Comparison of ENCODE assay signal across 23 mouse cellular contexts in genomic region chr10:121174022-121174421, GRCm38 (mm10).
DNase-seq lines count a peak whose midpoint lies in the region; TF ChIP-seq lines count a peak whose summit lies in the region.
"Had no signal": no experiment of that assay in that cellular context is flagged by ENCODE, and none has a peak within 500 bp of the region (broad histone marks: within the 10 kb centered on the region; RNA-seq: fewer than 3 reads in every experiment).

No protein-coding gene starts in this region.

- no peak overlapping the region for H3ac ChIP-seq in C2C12 (ENCODE audit: control insufficient read depth, insufficient read length, low read depth)
- no peak overlapping the region for H3ac ChIP-seq in myocyte (ENCODE audit: control insufficient read depth, insufficient read length)

- TF ChIP-seq CTCF in C2C12 (IDR thresholded peaks at IDR 0.05; ENCODE audit: control insufficient read depth, insufficient read depth, insufficient read length): no peak
- TF ChIP-seq CTCF in embryonic fibroblast, embryonic 13.5 days (IDR thresholded peaks at IDR 0.05; ENCODE audit: borderline replicate concordance, insufficient read depth, low read length): no peak

- peak overlapping the region; percentile 28; the same call in 1 of the 2 replicates for H3K27ac ChIP-seq in embryonic fibroblast, embryonic 13.5 days (ENCODE audit: insufficient read depth, low read length)
- H3K27ac ChIP-seq: forebrain, embryonic 13.5 days; heart, embryonic 10.5 days; hindbrain, embryonic 13.5 days; hindbrain, postnatal 0 days had no signal

- H3K27me3 ChIP-seq in C2C12 (ENCODE audit: control insufficient read depth, insufficient read depth, insufficient read length): no peaks in the 10 kb centered on the region
- H3K27me3 ChIP-seq in myocyte (ENCODE audit: control insufficient read depth, insufficient read depth, insufficient read length): no peaks in the 10 kb centered on the region
- H3K27me3 ChIP-seq: embryonic facial prominence, embryonic 15.5 days; forebrain, embryonic 13.5 days; hindbrain, embryonic 13.5 days had no signal

- no peaks in the 10 kb centered on the region for H3K36me3 ChIP-seq in C2C12 (ENCODE audit: control insufficient read depth, insufficient read depth)
- H3K36me3 ChIP-seq in myocyte (ENCODE audit: control insufficient read depth, insufficient read depth): no peaks in the 10 kb centered on the region
- H3K36me3 ChIP-seq: embryonic facial prominence, embryonic 15.5 days; heart, embryonic 10.5 days; hindbrain, embryonic 13.5 days had no signal

- H3K4me2 ChIP-seq in myocyte (ENCODE audit: low read depth): peak overlapping the region; percentile 55
- H3K4me2 ChIP-seq: embryonic facial prominence, embryonic 15.5 days; forebrain, embryonic 13.5 days; hindbrain, embryonic 13.5 days had no signal

- H3K79me3 ChIP-seq in C2C12 (ENCODE audit: low read depth): no peaks in the 10 kb centered on the region

- no peak for TF ChIP-seq POLR2A in embryonic fibroblast, embryonic 13.5 days (IDR thresholded peaks at IDR 0.05; ENCODE audit: low read depth, low read length)
- TF ChIP-seq POLR2A in myocyte (IDR thresholded peaks at IDR 0.05; ENCODE audit: insufficient read length, low read depth): no peak

- no peaks in the 10 kb centered on the region for H3K4me1 ChIP-seq in embryonic fibroblast, embryonic 13.5 days (ENCODE audit: control insufficient read depth, insufficient read depth, low read length)
- H3K4me1 ChIP-seq: embryonic facial prominence, embryonic 15.5 days; forebrain, embryonic 13.5 days; hindbrain, embryonic 13.5 days had no signal

- H3K79me2 ChIP-seq in C2C12 (ENCODE audit: control insufficient read depth, insufficient read depth) (no peaks in the 10 kb centered on the region), myocyte (ENCODE audit: control insufficient read depth, insufficient read depth) (no peaks in the 10 kb centered on the region)

- H3K4me3 ChIP-seq in C2C12 (ENCODE audit: insufficient read depth, poor library complexity, severe bottlenecking): no peak overlapping the region
- H3K4me3 ChIP-seq in embryonic fibroblast, embryonic 13.5 days (ENCODE audit: insufficient read depth, low read length): no peak overlapping the region
- H3K4me3 ChIP-seq in myocyte: no peak overlapping the region
- H3K4me3 ChIP-seq: embryonic facial prominence, embryonic 15.5 days; forebrain, embryonic 13.5 days; heart, embryonic 10.5 days; hindbrain, embryonic 13.5 days had no signal

- DNase-seq in 3134 (ENCODE audit: extremely low read depth, insufficient read length, low spot score): peak; percentile 36
- no peak for DNase-seq in layer of hippocampus, postnatal 25 days (ENCODE audit: extremely low spot score in 1 of 2, low spot score in 1 of 2)
- no peak for DNase-seq in kidney, postnatal 25 days
- DNase-seq in urinary bladder, postnatal 14 days (ENCODE audit: low spot score): no peak
- DNase-seq: adrenal gland, adult 8-10 months; adrenal gland, postnatal 36 days; B cell, adult 2 months; cerebellum, adult 2 months; cerebellum, postnatal 10 days; embryo, embryonic 11 days; forebrain, postnatal 0 days; gastrocnemius, postnatal 36 days; heart, adult 18-20 months; heart, postnatal 10 days; heart, postnatal 4 days had no signal

TF ChIP-seq in C2C12, 6 proteins besides CTCF, POLR2A, EP300 and RAD21:
- TF ChIP-seq MYOD1 (IDR thresholded peaks at IDR 0.05; ENCODE audit: control insufficient read depth, insufficient read length, low read depth) (peak; percentile 75), FOSL1 (IDR thresholded peaks at IDR 0.05; ENCODE audit: insufficient read depth, low read length, poor library complexity, severe bottlenecking) (peak; percentile 74), CEBPB (IDR thresholded peaks at IDR 0.05; ENCODE audit: low read depth) (no peak), USF1 (IDR thresholded peaks at IDR 0.05; ENCODE audit: low read depth) (no peak), MAX (IDR thresholded peaks at IDR 0.05) (no peak), MYOG (IDR thresholded peaks at IDR 0.05; ENCODE audit: control insufficient read depth, extremely low read depth, insufficient read length) (no peak)

TF ChIP-seq in myocyte, 11 proteins besides CTCF, POLR2A, EP300 and RAD21:
- TF ChIP-seq TCF3 (IDR thresholded peaks at IDR 0.05; ENCODE audit: insufficient read length, low read depth) (no peak), POLR2AphosphoS2 (IDR thresholded peaks at IDR 0.05; ENCODE audit: insufficient read length, low read depth) (no peak), MAX (IDR thresholded peaks at IDR 0.05; ENCODE audit: low read depth) (no peak), TCF12 (IDR thresholded peaks at IDR 0.05; ENCODE audit: insufficient read depth, poor library complexity, severe bottlenecking) (peak; percentile 43), MYOD1 (IDR thresholded peaks at IDR 0.05; ENCODE audit: control insufficient read depth in 1 of 3, insufficient read length in 2 of 3, low read depth in 2 of 3) (peak in 2 of 3 experiments; percentile 36 to 76), USF1 (IDR thresholded peaks at IDR 0.05; ENCODE audit: low read depth) (no peak), REST (IDR thresholded peaks at IDR 0.05; ENCODE audit: insufficient read depth, insufficient read length) (no peak), E2F4 (IDR thresholded peaks at IDR 0.05; ENCODE audit: insufficient read depth) (no peak), SRF (IDR thresholded peaks at IDR 0.05; ENCODE audit: control insufficient read depth, insufficient read length, low read depth) (no peak), CEBPB (IDR thresholded peaks at IDR 0.05; ENCODE audit: insufficient read depth, poor library complexity, severe bottlenecking) (no peak), MYOG (IDR thresholded peaks at IDR 0.05; ENCODE audit: control insufficient read depth in 1 of 3, insufficient read depth in 1 of 3, insufficient read length in 2 of 3, low read depth in 2 of 3) (peak in 1 of 3 experiments; percentile 45)
